Mouse (Mus musculus) forebrain, embryonic 10.5 days (tissue): Measurements from ENCODE around the gene Cd300e. TPM values are rescaled to one million over a fixed set of nuclear protein-coding genes. Genes with fewer than 3 reads are reported as not detected.

Source experiments
- DNase-seq: peaks from one replicate; pipeline ENCODE4 v3.0.0-alpha.2; 2017; ENCODE audit warnings: low spot score; ENCODE audit errors: extremely low spot score
- H3K27ac ChIP-seq: fragments of 300-500 bp; sonication (generic); 2 replicates; pipeline ENCODE4 v1.5.1; 2016; ENCODE audit warnings: mild to moderate bottlenecking
- H3K27me3 ChIP-seq: fragments of 300-500 bp; sonication (generic); 2 replicates; pipeline ENCODE4 v1.6.1; 2016; ENCODE audit warnings: mild to moderate bottlenecking; ENCODE audit not compliant: poor library complexity, severe bottlenecking
- H3K36me3 ChIP-seq: fragments of 300-500 bp; sonication (generic); replicated peaks from 2 replicates; pipeline ENCODE4 v1.6.1; 2016; ENCODE audit warnings: mild to moderate bottlenecking, moderate library complexity
- H3K4me1 ChIP-seq: fragments of 300-500 bp; sonication (generic); 2 replicates; pipeline ENCODE4 v1.6.1; 2016
- H3K4me3 ChIP-seq: fragments of 300-500 bp; sonication (generic); 2 replicates; pipeline ENCODE4 v1.5.1; 2016; ENCODE audit warnings: mild to moderate bottlenecking, moderate library complexity
- H3K9me3 ChIP-seq: fragments of 300-500 bp; sonication (generic); 2 replicates; pipeline ENCODE4 v1.6.1; 2016; ENCODE audit warnings: mild to moderate bottlenecking, moderate library complexity
- WGBS: fragments of 180-500 bp; shearing (Covaris S2); methylation state at CpG from one replicate; pipeline ENCODE4 v1.1.7; 2016; 5-methylcytosine and 5-hydroxymethylcytosine counted together
- polyA plus RNA-seq: library from polyadenylated mRNA; unstranded; fragments of >200 nt; fragmentation: Nextera tagmentation; extraction: Ambion mirVana; gene quantifications from 2 replicates; pipeline ENCODE4 v1.2.1, GENCODE M21; 2016

Gene Cd300e
- polyA plus RNA-seq, 1 experiment from 2014 or later: not detected

- Histone ChIP-seq H3K27me3 (peaks cover 25% of the 10 kb centered on the region), H3K9me3 (no peaks in the 10 kb centered on the region), H3K36me3 (no peaks in the 10 kb centered on the region), H3K4me3 (no peak overlapping the region), H3K27ac (no peak overlapping the region), H3K4me1 (peaks cover 19% of the 10 kb centered on the region)
- no peak for DNase-seq
- 88% methylated on average over 5 of the region's 5 CpGs for WGBS
Measured at GRCm38 (mm10) chr11:115075859-115076258, 13.9 kb upstream of the Cd300e start.

DNA sequence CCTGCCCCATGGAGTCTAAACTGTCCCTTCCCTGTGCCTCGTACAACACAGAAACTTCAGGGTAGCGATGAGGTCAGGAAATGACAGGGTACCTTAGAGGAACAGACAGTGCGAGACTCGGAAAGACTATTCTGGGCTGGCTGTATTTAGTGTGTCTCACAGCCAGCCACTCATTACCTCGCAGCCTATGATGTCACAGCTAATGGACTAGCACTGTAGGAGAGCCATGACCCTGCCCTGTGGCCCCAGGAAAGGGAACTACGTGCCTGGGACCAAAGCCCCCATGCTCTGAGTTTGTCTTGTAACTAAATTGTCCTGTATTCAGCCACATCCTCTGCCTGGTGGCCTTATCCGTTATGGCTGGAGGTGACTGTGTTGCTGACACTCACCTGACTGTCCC is 13.4 kb upstream of the Cd300e start:
- peaks cover 28% of the 10 kb centered on the region for H3K27me3 ChIP-seq
- H3K4me1 ChIP-seq: peaks cover 24% of the 10 kb centered on the region
- WGBS: 81% methylated on average over 7 of the region's 7 CpGs
- no peak for DNase-seq
- no peak overlapping the region for H3K27ac ChIP-seq
- no peaks in the 10 kb centered on the region for H3K36me3 ChIP-seq
- H3K4me3 ChIP-seq: no peak overlapping the region
- no peaks in the 10 kb centered on the region for H3K9me3 ChIP-seq

DNA sequence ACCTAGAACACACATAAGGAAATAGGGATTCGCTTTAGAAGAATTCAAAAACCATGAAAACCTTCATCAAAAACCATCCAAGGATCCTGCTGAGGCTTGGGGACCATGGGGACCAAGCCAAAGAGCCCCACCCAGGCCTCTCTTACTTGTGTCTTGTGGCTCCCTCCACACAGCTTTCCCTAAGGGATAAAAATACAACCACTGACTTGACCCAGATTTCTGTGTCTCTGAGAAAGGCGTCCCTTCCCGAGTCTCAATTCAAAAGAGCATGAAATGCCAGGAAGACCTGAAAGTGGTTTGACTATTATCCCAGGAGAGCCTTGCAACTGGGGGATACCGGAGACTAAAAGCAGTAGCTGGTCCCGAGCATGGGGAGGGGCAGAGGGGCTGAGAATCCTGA is 11.0 kb upstream of the Cd300e start:
- WGBS: 81% methylated on average over 5 of the region's 5 CpGs
- no peak overlapping the region for H3K4me3 ChIP-seq
- H3K4me1 ChIP-seq: peaks cover 30% of the 10 kb centered on the region
- no peaks in the 10 kb centered on the region for H3K36me3 ChIP-seq
- no peak for DNase-seq
- H3K9me3 ChIP-seq: no peaks in the 10 kb centered on the region
- H3K27me3 ChIP-seq: peaks cover 48% of the 10 kb centered on the region
- 0 out of 2 replicates have a peak overlapping the region, but pooled peaks have one; percentile 25 for H3K27ac ChIP-seq

DNA sequence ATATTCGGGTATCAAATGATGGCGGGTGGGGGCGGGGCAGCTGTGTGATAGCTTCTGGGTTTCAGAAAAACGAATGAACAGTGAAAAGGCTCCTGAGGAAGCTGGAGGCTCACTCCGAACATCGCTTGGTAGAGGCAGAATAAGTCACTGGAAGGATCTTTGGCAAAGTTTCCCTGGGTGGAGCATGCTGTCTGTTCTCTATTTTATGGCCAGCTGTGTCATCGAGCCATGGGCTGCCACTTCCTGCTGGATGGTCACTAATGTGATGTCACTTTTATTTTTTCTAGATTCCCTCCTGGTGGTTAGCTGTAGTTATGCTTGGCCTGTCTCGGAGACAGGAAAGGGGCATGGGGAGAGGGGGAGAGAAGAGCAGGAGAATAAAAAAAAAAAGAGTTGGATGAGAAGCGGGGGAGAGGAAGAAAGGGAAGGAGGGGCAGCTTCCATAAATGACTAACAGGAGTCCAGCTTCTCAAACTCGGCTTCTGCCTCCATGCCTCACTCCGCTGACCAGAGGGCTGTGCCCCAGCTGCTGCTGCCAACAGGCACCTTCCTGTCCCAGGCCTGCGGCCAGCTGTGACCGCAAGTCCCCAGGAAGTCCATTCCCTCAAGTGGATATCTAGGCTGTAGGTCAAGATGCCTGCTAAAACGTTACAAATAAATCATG is 9.8 kb upstream of the Cd300e start:
- Histone ChIP-seq H3K27me3 (peaks cover 52% of the 10 kb centered on the region), H3K4me3 (peak overlapping the region; percentile 13; the same call in 1 of the 2 replicates), H3K36me3 (no peaks in the 10 kb centered on the region), H3K4me1 (peaks cover 30% of the 10 kb centered on the region), H3K9me3 (no peaks in the 10 kb centered on the region), H3K27ac (peak overlapping the region; percentile 73)
- whole genome bisulfite sequencing: 29% methylated on average over 14 of the region's 14 CpGs
- DNase-seq: peak; percentile 26

DNA sequence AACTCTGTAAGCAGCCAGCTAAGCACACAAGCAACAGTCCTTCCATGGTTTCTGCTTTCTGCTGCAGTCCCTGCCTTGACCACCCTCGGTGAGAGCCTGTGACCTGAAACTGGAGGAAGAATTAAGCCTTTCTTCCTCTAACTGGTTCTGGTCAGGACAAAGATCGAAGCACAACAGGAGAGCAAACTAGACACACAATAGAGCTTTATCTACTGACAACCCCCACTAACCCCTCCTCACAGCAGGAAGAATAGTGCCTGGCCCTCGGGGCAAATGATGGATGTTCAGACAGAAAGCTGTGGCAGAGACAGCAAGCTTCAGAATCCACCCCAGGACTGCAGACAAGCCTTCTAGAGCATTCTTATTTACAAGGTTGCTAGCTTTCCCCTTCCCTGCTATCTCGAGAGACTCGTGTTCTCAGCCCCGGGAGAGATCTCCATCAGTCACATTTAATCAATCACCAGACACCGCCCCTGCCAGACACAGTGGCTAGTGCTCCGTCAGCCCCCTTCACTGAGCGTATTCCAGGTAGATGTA is 9.1 kb upstream of the Cd300e start:
- DNase-seq: peak; percentile 39
- Histone ChIP-seq H3K36me3 (no peaks in the 10 kb centered on the region), H3K9me3 (no peaks in the 10 kb centered on the region), H3K27me3 (peaks cover 52% of the 10 kb centered on the region), H3K27ac (peak overlapping the region; percentile 73; the same call in 1 of the 2 replicates), H3K4me1 (peaks cover 30% of the 10 kb centered on the region), H3K4me3 (peak overlapping the region; percentile 13; the same call in 1 of the 2 replicates)
- WGBS: 10% methylated on average over 9 of the region's 9 CpGs

DNA sequence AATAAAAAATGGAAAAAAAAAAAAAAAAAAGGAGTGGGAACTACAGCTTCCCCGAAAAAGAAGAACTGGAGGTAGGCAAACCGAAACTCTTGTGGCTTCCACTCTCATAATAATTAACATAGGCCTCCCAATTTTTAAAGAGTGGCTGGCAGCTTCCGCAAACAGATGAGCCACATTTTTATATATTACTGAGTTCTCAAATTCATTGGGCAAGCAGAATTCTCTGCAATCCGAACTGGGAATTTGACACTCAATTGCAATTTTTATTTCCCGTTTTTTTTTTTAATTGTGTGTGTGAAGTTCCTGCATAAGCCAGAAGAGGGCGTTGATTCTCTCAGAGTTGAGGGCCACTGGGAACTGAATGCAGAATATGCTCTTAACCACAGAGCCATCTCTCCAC is 4.8 kb upstream of the Cd300e start:
- no peak overlapping the region for H3K27ac ChIP-seq
- no peaks in the 10 kb centered on the region for H3K9me3 ChIP-seq
- H3K4me3 ChIP-seq: no peak overlapping the region
- 80% methylated on average over 6 of the region's 6 CpGs for WGBS
- no peak for DNase-seq
- no peaks in the 10 kb centered on the region for H3K36me3 ChIP-seq
- peaks cover 26% of the 10 kb centered on the region for H3K4me1 ChIP-seq
- peaks cover 27% of the 10 kb centered on the region for H3K27me3 ChIP-seq

- Histone ChIP-seq H3K36me3 (no peaks in the 10 kb centered on the region), H3K27ac (no peak overlapping the region), H3K4me3 (no peak overlapping the region), H3K4me1 (peaks cover 8% of the 10 kb centered on the region), H3K27me3 (no peaks in the 10 kb centered on the region), H3K9me3 (no peaks in the 10 kb centered on the region)
- DNase-seq: no peak
- WGBS: 89% methylated on average over 2 of the region's 2 CpGs
Measured at GRCm38 (mm10) chr11:115059797-115060196, 2.2 kb downstream of the Cd300e start.

GRCm38 (mm10) chr11:115058701-115059100 is 3.3 kb downstream of the Cd300e start:
- Histone ChIP-seq H3K4me3 (no peak overlapping the region), H3K9me3 (no peaks in the 10 kb centered on the region), H3K27ac (no peak overlapping the region), H3K36me3 (no peaks in the 10 kb centered on the region), H3K4me1 (peaks cover 8% of the 10 kb centered on the region), H3K27me3 (no peaks in the 10 kb centered on the region)
- 81% methylated on average over 4 of the region's 4 CpGs for WGBS
- DNase-seq: no peak

DNA sequence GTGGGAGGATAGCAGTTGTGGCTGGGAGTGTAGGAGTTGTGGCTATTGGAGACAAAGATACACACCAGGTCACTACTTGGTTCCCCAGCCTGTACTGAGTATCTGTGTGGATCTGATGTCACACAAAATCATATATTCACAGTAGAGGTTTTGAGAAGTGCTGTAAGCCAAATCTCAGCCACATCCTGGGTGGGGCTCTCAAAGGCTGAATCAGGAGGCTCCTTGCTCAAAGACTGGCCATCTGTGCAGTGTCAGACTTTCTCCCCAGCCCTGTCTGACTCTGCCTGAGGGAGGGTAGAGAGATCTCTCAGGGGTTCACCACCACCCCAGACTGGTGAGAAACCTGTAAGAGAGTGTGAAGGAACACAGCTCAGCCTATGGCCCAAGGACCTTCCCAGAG is 7.4 kb downstream of the Cd300e start:
- no peaks in the 10 kb centered on the region for H3K36me3 ChIP-seq
- H3K27me3 ChIP-seq: no peaks in the 10 kb centered on the region
- no peak for DNase-seq
- no peaks in the 10 kb centered on the region for H3K4me1 ChIP-seq
- no peaks in the 10 kb centered on the region for H3K9me3 ChIP-seq
- H3K27ac ChIP-seq: no peak overlapping the region
- no peak overlapping the region for H3K4me3 ChIP-seq

DNA sequence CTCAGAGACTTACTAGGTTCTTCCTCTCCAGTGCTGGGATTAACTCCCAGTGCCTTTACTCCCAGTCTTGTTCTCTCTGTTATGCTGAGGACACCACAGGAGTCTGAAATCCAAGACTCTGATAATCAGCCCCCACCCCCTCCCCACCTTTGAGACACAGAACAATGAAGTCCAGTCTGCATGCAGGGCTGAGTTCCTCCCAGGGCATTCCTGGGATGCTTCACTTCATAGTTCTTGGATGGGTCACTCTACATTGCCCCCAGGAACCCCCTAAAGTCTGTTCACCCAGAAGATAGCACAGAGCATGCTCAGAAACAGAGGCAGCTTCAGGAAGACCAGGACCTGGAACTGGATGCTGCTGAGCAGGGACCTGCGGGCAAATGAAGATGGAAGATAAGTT is 9.0 kb downstream of the Cd300e start:
- DNase-seq: no peak
- no peak overlapping the region for H3K27ac ChIP-seq
- no peaks in the 10 kb centered on the region for H3K9me3 ChIP-seq
- no peaks in the 10 kb centered on the region for H3K4me1 ChIP-seq
- WGBS: 91% methylated on average over 1 of the region's 1 CpGs
- H3K36me3 ChIP-seq: no peaks in the 10 kb centered on the region
- H3K27me3 ChIP-seq: no peaks in the 10 kb centered on the region
- no peak overlapping the region for H3K4me3 ChIP-seq

DNA sequence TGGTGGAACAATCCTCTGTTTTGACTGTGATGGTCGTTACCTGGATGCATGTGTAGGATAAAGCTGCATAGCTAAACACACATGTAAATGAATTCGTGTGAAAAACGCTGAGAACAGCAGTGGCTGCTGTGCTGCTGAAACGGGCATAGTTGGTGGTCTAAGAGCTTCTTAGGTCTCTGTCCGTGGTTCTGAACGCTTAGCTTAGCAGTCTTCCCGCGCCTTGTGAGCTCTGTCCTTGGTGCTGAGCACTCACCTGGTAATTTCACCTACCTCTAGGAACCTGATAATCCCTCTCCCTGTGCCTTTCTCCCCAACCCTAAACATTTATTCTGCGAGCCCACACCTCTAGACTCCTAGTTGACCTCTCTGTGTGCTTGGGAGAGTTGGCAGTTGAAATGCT is 9.8 kb downstream of the Cd300e start:
- Histone ChIP-seq H3K4me3 (no peak overlapping the region), H3K4me1 (no peaks in the 10 kb centered on the region), H3K36me3 (no peaks in the 10 kb centered on the region), H3K27ac (no peak overlapping the region), H3K9me3 (no peaks in the 10 kb centered on the region), H3K27me3 (no peaks in the 10 kb centered on the region)
- WGBS: 3% methylated on average over 9 of the region's 9 CpGs
- DNase-seq: peak; percentile 39

- Histone ChIP-seq H3K27ac (no peak overlapping the region), H3K4me1 (no peaks in the 10 kb centered on the region), H3K4me3 (no peak overlapping the region), H3K9me3 (no peaks in the 10 kb centered on the region), H3K27me3 (no peaks in the 10 kb centered on the region), H3K36me3 (no peaks in the 10 kb centered on the region)
- no peak for DNase-seq
- 47% methylated on average over 3 of the region's 3 CpGs for WGBS
Measured at GRCm38 (mm10) chr11:115049282-115049895, 12.6 kb downstream of the Cd300e start.

DNA sequence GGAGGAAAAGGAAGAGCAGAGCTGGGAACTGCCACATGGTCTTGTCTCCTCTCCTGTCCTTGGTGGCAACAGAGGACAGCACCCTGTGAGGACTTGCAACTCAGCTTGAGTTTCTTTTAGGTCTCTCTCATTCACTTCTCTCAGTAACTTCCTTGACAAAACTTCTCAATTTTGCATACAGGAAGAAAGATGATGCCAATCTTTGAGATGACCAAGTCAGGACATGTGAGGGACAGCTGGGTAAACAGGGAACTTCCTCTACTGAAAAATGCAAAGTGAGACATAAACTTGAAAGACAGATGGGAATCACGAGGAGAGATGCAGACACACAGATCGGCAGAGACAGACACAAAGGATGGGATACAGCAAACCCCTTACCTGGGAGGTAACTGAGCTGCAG is 13.7 kb downstream of the Cd300e start, which contains the start of gene Cd300ld3:
TSS of gene Cd300ld3 (minus strand) at position 151 of the 400 bp plus-strand sequence.
- Histone ChIP-seq H3K9me3 (no peaks in the 10 kb centered on the region), H3K4me3 (no peak within 1 kb of the TSS), H3K4me1 (no peaks in the 10 kb centered on the region), H3K27me3 (no peaks in the 10 kb centered on the region), H3K27ac (no peak within 1 kb of the TSS), H3K36me3 (no peaks in the 10 kb centered on the region)
- 93% methylated on average over 2 of the region's 2 CpGs for WGBS
- DNase-seq: no peak
